ENCODE assay signal across 9 mouse cellular contexts in the genomic region with DNA sequence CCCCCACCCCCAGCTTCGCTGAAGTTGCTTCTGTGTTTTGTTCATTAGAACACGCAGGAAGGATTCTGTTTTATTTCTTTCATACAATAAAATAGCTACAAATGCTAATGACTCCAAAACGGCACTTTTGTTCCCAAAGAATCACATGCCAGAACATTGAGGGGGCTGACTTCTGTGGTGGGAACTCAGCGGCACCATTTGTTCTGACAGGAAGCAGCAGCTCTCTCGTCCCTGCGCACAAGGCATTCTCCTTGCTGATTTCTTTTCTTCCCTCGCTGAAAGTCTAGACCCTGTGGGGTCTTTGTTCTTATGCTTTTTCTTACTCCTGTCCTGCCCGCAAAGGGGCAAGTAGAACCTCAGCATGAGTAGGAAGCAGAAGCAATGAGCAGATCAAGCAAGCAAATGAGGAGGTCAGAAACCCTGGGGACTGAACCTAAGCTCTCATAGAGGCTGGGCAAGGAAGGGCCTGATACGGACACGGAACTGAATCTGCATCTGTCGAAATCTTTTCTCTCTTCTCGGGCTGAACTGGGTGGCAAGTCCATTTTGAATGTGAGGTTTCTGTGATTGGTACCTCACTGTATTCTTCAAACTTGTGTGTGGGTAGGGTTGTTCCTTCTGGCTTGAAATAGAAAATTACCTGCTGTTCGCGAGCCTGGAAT.
DNase-seq lines count a peak whose midpoint lies in the region; ATAC-seq lines count a peak whose summit lies in the region.
"Had no signal": no experiment of that assay in that cellular context is flagged by ENCODE, and none has a peak within 500 bp of the region (broad histone marks: within the 10 kb centered on the region; RNA-seq: fewer than 3 reads in every experiment).

No protein-coding gene starts in this region.

- 45% methylated on average over 14 of the region's 14 CpGs for WGBS in hindbrain, embryonic 10.5 days
- WGBS in hindbrain, embryonic 12.5 days = 47% methylated on average over 14 of the region's 14 CpGs

- no peak overlapping the region for H3K4me2 ChIP-seq in hindbrain, embryonic 12.5 days (replicated peaks)

- H3K9ac ChIP-seq in hindbrain, embryonic 12.5 days = no peak overlapping the region

- H3K27ac ChIP-seq in hindbrain, embryonic 10.5 days = peak overlapping the region; percentile 75
- no peak overlapping the region for H3K27ac ChIP-seq in hindbrain, embryonic 12.5 days

- no peaks in the 10 kb centered on the region for H3K9me3 ChIP-seq in hindbrain, embryonic 10.5 days
- H3K9me3 ChIP-seq in hindbrain, embryonic 12.5 days (replicated peaks) = no peaks in the 10 kb centered on the region

- ATAC-seq in hindbrain, embryonic 12.5 days (ENCODE audit: low FRiP score) = no peak
- ATAC-seq in common myeloid progenitor, adult 5-6 weeks (replicated peaks; ENCODE audit: low read depth, poor library complexity, severe bottlenecking) = peak; percentile 79

- DNase-seq in hindbrain, embryonic 10.5 days (ENCODE audit: low spot score) = peak; percentile 2
- peak; percentile 13 to 69 for DNase-seq in layer of hippocampus, postnatal 14 days (ENCODE audit: low spot score in 2 of 2)
- peak; percentile 6 for DNase-seq in right cerebral cortex, postnatal 25 days
- no peak for DNase-seq in adrenal gland, postnatal 25 days
- DNase-seq in embryo, embryonic 9.5 days (ENCODE audit: extremely low spot score) = no peak
- no peak for DNase-seq in cerebellum, adult 11 months
- DNase-seq: kidney, adult 11 months had no signal

- peaks cover 73% of the 10 kb centered on the region for H3K27me3 ChIP-seq in hindbrain, embryonic 10.5 days (ENCODE audit: insufficient read depth, poor library complexity, severe bottlenecking)
- H3K27me3 ChIP-seq in hindbrain, embryonic 12.5 days = peaks cover 19% of the 10 kb centered on the region

- H3K4me1 ChIP-seq in hindbrain, embryonic 10.5 days (replicated peaks) = 0 out of 2 replicates have a peak, but pooled peaks cover 8% of the 10 kb centered on the region
- no peaks in the 10 kb centered on the region; the same call in 1 of the 2 replicates for H3K4me1 ChIP-seq in hindbrain, embryonic 12.5 days

- H3K4me3 ChIP-seq in hindbrain, embryonic 10.5 days = no peak overlapping the region
- H3K4me3 ChIP-seq in hindbrain, embryonic 12.5 days = no peak overlapping the region

- H3K36me3 ChIP-seq in hindbrain, embryonic 10.5 days = no peaks in the 10 kb centered on the region
- H3K36me3 ChIP-seq in hindbrain, embryonic 12.5 days = no peaks in the 10 kb centered on the region

Comparison
In these comparisons a context has a peak if more than half of its experiments do, and no peak if none do; other contexts are left out.
1. DNase-seq: peak in hindbrain, embryonic 10.5 days (single experiment), layer of hippocampus, postnatal 14 days (2 of 2) and right cerebral cortex, postnatal 25 days (single experiment); none in adrenal gland, postnatal 25 days (single experiment), embryo, embryonic 9.5 days (single experiment) and cerebellum, adult 11 months (single experiment).